Mouse (Mus musculus) cerebellum, adult 9-11 months (tissue): ENCODE results near the gene Taf3.

Experiments
- DNase-seq: peaks from one replicate; pipeline ENCODE4 v3.0.0; 2022

Taf3 gene

GRCm38 (mm10) chr2:9888913-9889650, 159.3 kb downstream of the Taf3 start, which contains the start of gene 9230102O04Rik:
Gene 9230102O04Rik, minus strand, starts transcription at chr2:9889540.
- no peak for DNase-seq

GRCm38 (mm10) chr2:9887636-9888035, 160.8 kb downstream of the Taf3 start:
- no peak for DNase-seq

GRCm38 (mm10) chr2:9886921-9887610, 161.3 kb downstream of the Taf3 start:
- no peak for DNase-seq

- no peak for DNase-seq
Observed at GRCm38 (mm10) chr2:9886031-9886430, 162.4 kb downstream of the Taf3 start.

- DNase-seq: no peak
Observed at GRCm38 (mm10) chr2:9885217-9885770, 163.1 kb downstream of the Taf3 start.

- DNase-seq: no peak
Observed at GRCm38 (mm10) chr2:9884533-9885216, 163.7 kb downstream of the Taf3 start.

- DNase-seq: no peak
Observed at GRCm38 (mm10) chr2:9883803-9884532, 164.4 kb downstream of the Taf3 start.

GRCm38 (mm10) chr2:9882926-9883802, 165.2 kb downstream of the Taf3 start:
- DNase-seq: peak; percentile 9

GRCm38 (mm10) chr2:9882371-9882925, 165.9 kb downstream of the Taf3 start:
- no peak for DNase-seq

- no peak for DNase-seq
Observed at GRCm38 (mm10) chr2:9881611-9882023, 166.8 kb downstream of the Taf3 start.

GRCm38 (mm10) chr2:9881051-9881591, 167.3 kb downstream of the Taf3 start, which contains the start of gene 4930412O13Rik:
Gene 4930412O13Rik, plus strand, starts transcription at chr2:9881252.
- no peak for DNase-seq

GRCm38 (mm10) chr2:9880271-9880670, 168.1 kb downstream of the Taf3 start:
- DNase-seq: no peak

GRCm38 (mm10) chr2:9879493-9879892, 168.9 kb downstream of the Taf3 start:
- peak; percentile 36 for DNase-seq

GRCm38 (mm10) chr2:9879092-9879491, 169.3 kb downstream of the Taf3 start:
- no peak for DNase-seq

- DNase-seq: no peak
Observed at GRCm38 (mm10) chr2:9878564-9879081, 169.8 kb downstream of the Taf3 start.

- DNase-seq: no peak
Observed at GRCm38 (mm10) chr2:9877966-9878563, 170.3 kb downstream of the Taf3 start.

GRCm38 (mm10) chr2:9877326-9877690, 171.1 kb downstream of the Taf3 start:
- no peak for DNase-seq

- DNase-seq: no peak
Observed at GRCm38 (mm10) chr2:9876621-9877325, 171.6 kb downstream of the Taf3 start.

GRCm38 (mm10) chr2:9875676-9876357, 172.6 kb downstream of the Taf3 start:
- no peak for DNase-seq
